Mouse (Mus musculus): ENCODE measurements around the gene Phlpp1. TPM values are rescaled to one million over a fixed set of nuclear protein-coding genes. Genes with fewer than 3 reads are reported as not detected.

The Phlpp1 gene
- polyA plus RNA-seq, 1 experiment from 2014 or later = 1.3 TPM

GRCm38 (mm10) chr1:106374274-106374673 is 202.7 kb downstream of the Phlpp1 start:
- H3K27me3 ChIP-seq (ENCODE audit: control insufficient read depth, insufficient read depth, low read length) = no peaks in the 10 kb centered on the region
- H3K4me3 ChIP-seq (ENCODE audit: low read depth, low read length) = no peak overlapping the region
- no peak overlapping the region for H3K4me2 ChIP-seq (replicated peaks; ENCODE audit: low read depth)
- H3K36me3 ChIP-seq (ENCODE audit: control insufficient read depth, insufficient read depth, low read length) = no peaks in the 10 kb centered on the region
- no peak for ATAC-seq (ENCODE audit: low FRiP score, low TSS enrichment)
- no peaks in the 10 kb centered on the region for H3K9me3 ChIP-seq (ENCODE audit: control insufficient read depth, low read length)
- no peak for TF ChIP-seq EP300 (optimal IDR thresholded peaks at IDR 0.05)
- peak; percentile 51 for TF ChIP-seq CTCF (IDR thresholded peaks at IDR 0.05; ENCODE audit: low read depth)
- H3K9ac ChIP-seq (ENCODE audit: low read length) = no peak overlapping the region
- no peak overlapping the region for H3K27ac ChIP-seq (replicated peaks)
- DNase-seq (ENCODE audit: low spot score) = no peak
- no peaks in the 10 kb centered on the region for H3K4me1 ChIP-seq (replicated peaks; ENCODE audit: control insufficient read depth, insufficient read depth)
- WGBS = 93% methylated on average over 2 of the region's 2 CpGs

DNA sequence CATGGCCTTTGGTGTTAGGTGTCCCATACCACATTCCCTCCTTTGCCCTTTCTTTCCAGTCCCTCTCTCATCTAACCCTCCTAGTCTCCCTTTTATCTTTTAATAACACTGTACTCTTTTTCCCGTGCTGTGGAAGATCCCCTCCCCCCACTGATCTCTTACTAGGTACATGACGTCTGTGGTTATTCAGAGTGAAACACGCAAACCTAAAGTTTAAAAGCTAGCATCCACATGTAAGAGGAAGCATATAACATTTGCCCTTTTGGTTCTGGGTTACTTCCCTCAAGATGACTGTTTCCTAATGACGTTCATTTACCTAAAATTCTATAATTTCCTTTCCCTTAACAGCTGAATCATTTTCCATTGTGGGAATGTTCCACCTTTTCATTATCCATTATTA is 203.4 kb downstream of the Phlpp1 start:
- DNase-seq (ENCODE audit: low spot score) = no peak
- H3K36me3 ChIP-seq (ENCODE audit: control insufficient read depth, insufficient read depth, low read length) = peaks cover 1% of the 10 kb centered on the region; the same call in 1 of the 2 replicates
- H3K9me3 ChIP-seq (ENCODE audit: control insufficient read depth, low read length) = no peaks in the 10 kb centered on the region
- TF ChIP-seq EP300 (optimal IDR thresholded peaks at IDR 0.05) (no peak), CTCF (IDR thresholded peaks at IDR 0.05; ENCODE audit: low read depth) (no peak)
- no peaks in the 10 kb centered on the region for H3K27me3 ChIP-seq (ENCODE audit: control insufficient read depth, insufficient read depth, low read length)
- H3K4me1 ChIP-seq (replicated peaks; ENCODE audit: control insufficient read depth, insufficient read depth) = no peaks in the 10 kb centered on the region
- H3K27ac ChIP-seq (replicated peaks) = no peak overlapping the region
- WGBS = 78% methylated on average over 4 of the region's 4 CpGs
- no peak overlapping the region for H3K4me3 ChIP-seq (ENCODE audit: low read depth, low read length)
- H3K9ac ChIP-seq (ENCODE audit: low read length) = no peak overlapping the region
- H3K4me2 ChIP-seq (replicated peaks; ENCODE audit: low read depth) = no peak overlapping the region
- ATAC-seq (ENCODE audit: low FRiP score, low TSS enrichment) = no peak

GRCm38 (mm10) chr1:106376003-106376402 is 204.5 kb downstream of the Phlpp1 start:
- Histone ChIP-seq H3K4me2 (replicated peaks; ENCODE audit: low read depth) (no peak overlapping the region), H3K27ac (replicated peaks) (no peak overlapping the region), H3K27me3 (ENCODE audit: control insufficient read depth, insufficient read depth, low read length) (no peaks in the 10 kb centered on the region), H3K9ac (ENCODE audit: low read length) (no peak overlapping the region), H3K36me3 (ENCODE audit: control insufficient read depth, insufficient read depth, low read length) (peaks cover 3% of the 10 kb centered on the region; the same call in 1 of the 2 replicates), H3K4me3 (ENCODE audit: low read depth, low read length) (no peak overlapping the region), H3K9me3 (ENCODE audit: control insufficient read depth, low read length) (no peaks in the 10 kb centered on the region), H3K4me1 (replicated peaks; ENCODE audit: control insufficient read depth, insufficient read depth) (no peaks in the 10 kb centered on the region)
- DNase-seq (ENCODE audit: low spot score) (no peak), ATAC-seq (ENCODE audit: low FRiP score, low TSS enrichment) (no peak)
- WGBS = 64% methylated on average over 3 of the region's 3 CpGs
- no peak for TF ChIP-seq CTCF (IDR thresholded peaks at IDR 0.05; ENCODE audit: low read depth)
- no peak for TF ChIP-seq EP300 (optimal IDR thresholded peaks at IDR 0.05)

DNA sequence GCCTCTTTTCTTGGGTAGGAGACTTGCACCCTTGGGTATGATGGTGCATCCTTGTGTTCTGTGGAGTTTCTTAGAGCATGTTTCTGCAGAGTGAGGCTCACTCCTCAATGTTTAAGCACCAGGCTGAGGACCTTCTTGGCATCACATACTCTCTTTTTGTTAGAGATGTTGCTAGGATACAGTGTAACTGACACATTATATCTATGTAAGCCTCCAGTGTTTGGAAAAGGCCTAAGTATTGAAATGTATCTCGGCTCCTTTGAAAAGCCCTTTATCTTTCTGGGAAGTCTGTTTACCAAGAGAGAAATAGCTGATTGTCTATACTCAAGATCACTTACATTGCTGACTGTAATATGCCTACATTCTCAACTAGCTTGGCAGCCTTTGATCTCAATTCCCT is 208.9 kb downstream of the Phlpp1 start:
- H3K9ac ChIP-seq (ENCODE audit: low read length) = no peak overlapping the region
- no peaks in the 10 kb centered on the region for H3K9me3 ChIP-seq (ENCODE audit: control insufficient read depth, low read length)
- H3K36me3 ChIP-seq (ENCODE audit: control insufficient read depth, insufficient read depth, low read length) = peaks cover 3% of the 10 kb centered on the region; the same call in 1 of the 2 replicates
- no peak overlapping the region for H3K4me2 ChIP-seq (replicated peaks; ENCODE audit: low read depth)
- no peak for DNase-seq (ENCODE audit: low spot score)
- WGBS = 9% methylated on average over 1 of the region's 1 CpGs
- no peaks in the 10 kb centered on the region for H3K27me3 ChIP-seq (ENCODE audit: control insufficient read depth, insufficient read depth, low read length)
- no peaks in the 10 kb centered on the region for H3K4me1 ChIP-seq (replicated peaks; ENCODE audit: control insufficient read depth, insufficient read depth)
- TF ChIP-seq EP300 (optimal IDR thresholded peaks at IDR 0.05) (no peak), CTCF (IDR thresholded peaks at IDR 0.05; ENCODE audit: low read depth) (no peak)
- H3K27ac ChIP-seq (replicated peaks) = no peak overlapping the region
- no peak overlapping the region for H3K4me3 ChIP-seq (ENCODE audit: low read depth, low read length)
- no peak for ATAC-seq (ENCODE audit: low FRiP score, low TSS enrichment)

DNA sequence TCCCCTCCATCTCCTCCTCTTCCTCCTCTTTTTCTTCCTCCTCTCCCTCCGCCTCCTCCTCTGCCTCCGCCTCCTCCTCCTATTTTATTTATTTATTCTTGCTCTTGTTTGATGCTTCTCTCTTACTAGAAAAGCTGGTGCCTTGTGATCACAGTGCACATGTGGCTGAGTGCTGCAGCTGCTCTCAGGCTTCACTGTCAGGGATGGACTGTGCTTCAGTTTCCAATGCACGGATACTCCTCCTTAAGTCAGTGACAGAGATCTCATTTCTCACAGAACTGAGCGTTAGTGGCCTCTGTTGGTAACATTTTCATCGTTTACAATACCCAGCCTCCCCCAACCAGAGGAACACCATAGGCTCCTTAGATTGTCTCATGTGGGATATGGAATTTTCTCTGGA is 215.0 kb downstream of the Phlpp1 start:
- Histone ChIP-seq H3K27me3 (ENCODE audit: control insufficient read depth, insufficient read depth, low read length) (no peaks in the 10 kb centered on the region), H3K36me3 (ENCODE audit: control insufficient read depth, insufficient read depth, low read length) (no peaks in the 10 kb centered on the region), H3K4me3 (ENCODE audit: low read depth, low read length) (no peak overlapping the region), H3K9me3 (ENCODE audit: control insufficient read depth, low read length) (no peaks in the 10 kb centered on the region), H3K4me1 (replicated peaks; ENCODE audit: control insufficient read depth, insufficient read depth) (no peaks in the 10 kb centered on the region), H3K4me2 (replicated peaks; ENCODE audit: low read depth) (no peak overlapping the region), H3K9ac (ENCODE audit: low read length) (no peak overlapping the region), H3K27ac (replicated peaks) (no peak overlapping the region)
- TF ChIP-seq CTCF (IDR thresholded peaks at IDR 0.05; ENCODE audit: low read depth) (no peak), EP300 (optimal IDR thresholded peaks at IDR 0.05) (no peak)
- WGBS = 68% methylated on average over 5 of the region's 5 CpGs
- ATAC-seq (ENCODE audit: low FRiP score, low TSS enrichment) (no peak), DNase-seq (ENCODE audit: low spot score) (no peak)

DNA sequence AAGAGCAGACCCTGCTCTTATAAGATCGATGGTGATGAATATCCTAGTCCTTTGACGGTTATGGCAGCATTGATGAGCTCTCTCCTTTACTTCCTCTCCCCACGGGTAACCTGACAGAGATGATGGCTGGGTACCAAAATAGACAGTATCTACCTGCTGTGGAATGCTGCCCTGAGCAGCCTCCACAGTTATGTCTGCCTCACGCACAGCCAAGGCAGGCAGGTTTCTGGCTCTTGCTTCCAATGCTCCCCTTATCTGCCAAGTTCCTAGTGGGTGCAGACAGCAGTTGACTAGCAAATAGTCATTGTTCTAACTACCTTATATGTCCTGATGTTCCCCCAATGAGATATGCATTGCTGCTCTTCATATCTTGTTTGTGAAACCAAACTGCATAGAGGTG is 215.7 kb downstream of the Phlpp1 start:
- ATAC-seq (ENCODE audit: low FRiP score, low TSS enrichment) (no peak), DNase-seq (ENCODE audit: low spot score) (no peak)
- H3K27me3 ChIP-seq (ENCODE audit: control insufficient read depth, insufficient read depth, low read length) = no peaks in the 10 kb centered on the region
- H3K4me2 ChIP-seq (replicated peaks; ENCODE audit: low read depth) = no peak overlapping the region
- no peak overlapping the region for H3K9ac ChIP-seq (ENCODE audit: low read length)
- no peaks in the 10 kb centered on the region for H3K9me3 ChIP-seq (ENCODE audit: control insufficient read depth, low read length)
- no peaks in the 10 kb centered on the region for H3K36me3 ChIP-seq (ENCODE audit: control insufficient read depth, insufficient read depth, low read length)
- no peak overlapping the region for H3K4me3 ChIP-seq (ENCODE audit: low read depth, low read length)
- H3K4me1 ChIP-seq (replicated peaks; ENCODE audit: control insufficient read depth, insufficient read depth) = no peaks in the 10 kb centered on the region
- H3K27ac ChIP-seq (replicated peaks) = no peak overlapping the region
- 88% methylated on average over 4 of the region's 4 CpGs for WGBS
- TF ChIP-seq CTCF (IDR thresholded peaks at IDR 0.05; ENCODE audit: low read depth) (no peak), EP300 (optimal IDR thresholded peaks at IDR 0.05) (no peak)
